Mouse (Mus musculus) thymus, adult 2 months (tissue): ENCODE data around the gene Gpr88.

Experiments used
- CTCF ChIP-seq: fragments of 200-500 bp; IDR thresholded peaks from 2 replicates; pipeline ENCODE4 v1.5.1; 2012; ENCODE audit warnings: mild to moderate bottlenecking, control low read depth, low read length, moderate library complexity, borderline replicate concordance; ENCODE audit not compliant: control insufficient read depth, poor library complexity, insufficient read depth; ENCODE audit errors: extremely low read depth
- POLR2A ChIP-seq: fragments of 200-500 bp; IDR thresholded peaks from 2 replicates; pipeline ENCODE4 v1.6.1; 2012; ENCODE audit warnings: mild to moderate bottlenecking, low read length, control low read depth, moderate library complexity; ENCODE audit not compliant: control insufficient read depth, poor library complexity, insufficient read depth; ENCODE audit errors: extremely low read depth

DNA sequence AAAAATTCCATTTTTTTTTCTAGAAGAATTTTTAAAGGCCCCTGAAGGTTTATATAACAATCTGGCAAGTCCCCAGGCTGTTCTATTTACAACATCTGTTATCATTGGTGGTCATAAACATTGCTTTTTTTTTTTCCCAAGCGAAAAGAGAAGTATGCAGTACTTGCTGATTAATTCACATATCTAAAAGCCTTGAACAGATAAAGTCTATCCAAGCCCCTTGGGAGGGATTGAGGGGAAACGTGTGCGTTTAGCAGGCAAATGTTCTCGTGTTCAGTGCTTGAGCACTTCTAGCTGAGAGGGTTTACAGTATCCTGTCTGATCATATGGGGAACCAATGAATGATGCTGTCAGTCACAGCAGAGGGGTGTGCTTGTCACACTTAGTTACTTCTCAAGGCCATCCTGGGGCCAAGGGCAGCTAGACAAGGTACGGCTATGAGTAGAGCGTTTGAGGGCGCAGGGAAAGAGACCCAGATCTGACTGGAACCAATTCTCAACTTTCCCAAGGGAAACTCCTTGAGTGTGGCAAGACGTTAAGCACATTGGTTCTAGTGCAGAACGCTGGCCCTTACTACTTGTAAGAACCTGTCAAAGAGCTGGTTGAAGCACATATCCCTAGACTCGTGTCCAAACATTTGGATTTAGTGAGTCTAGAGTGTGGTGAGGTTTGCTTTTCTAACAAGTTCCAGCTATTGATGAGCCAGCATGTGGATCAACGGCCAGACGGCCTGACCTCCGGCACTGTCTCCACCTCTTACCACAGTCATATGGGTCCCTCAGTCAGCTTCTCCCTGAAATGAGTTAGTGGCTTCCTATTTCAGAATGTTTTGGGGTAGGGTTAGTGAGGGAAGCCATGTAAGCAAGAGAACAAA, 47.7 kb downstream of the Gpr88 start:
- TF ChIP-seq POLR2A = no peak
- TF ChIP-seq CTCF = no peak
